Mouse (Mus musculus) megakaryocyte, embryonic 14.5 days (primary cell): ENCODE measurements around the gene Bean1.

Experiments
- FLI1 ChIP-seq: IDR thresholded peaks from 2 replicates; pipeline ENCODE4 v1.6.1; 2012; ENCODE audit warnings: low read length, inconsistent platforms, mixed read lengths
- GATA1 ChIP-seq: IDR thresholded peaks from 3 replicates; pipeline ENCODE4 v1.6.1; 2012; ENCODE audit warnings: mixed read lengths, low read length, inconsistent platforms, borderline replicate concordance

GRCm38 (mm10) chr8:104169461-104169860 is 781 bp upstream of the Bean1 start:
- TF ChIP-seq GATA1 = no peak
- no peak for TF ChIP-seq FLI1
